In genomic region chr4:129464286-129464815, GRCm38 (mm10) we compare ENCODE assay signal across 26 mouse cellular contexts. TPM values are rescaled to one million over a fixed set of nuclear protein-coding genes. Genes with fewer than 3 reads are reported as not detected.
A peak's percentile ranks its signal among the peaks of the same experiment; 100 is the strongest.
DNase-seq lines count a peak whose midpoint lies in the region; ATAC-seq lines count a peak whose summit lies in the region.
"Had no signal": no experiment of that assay in that cellular context is flagged by ENCODE, and none has a peak within 500 bp of the region (broad histone marks: within the 10 kb centered on the region; RNA-seq: fewer than 3 reads in every experiment).

No protein-coding gene starts in this region.

- H3K9me3 ChIP-seq in heart, embryonic 13.5 days: no peaks in the 10 kb centered on the region
- no peaks in the 10 kb centered on the region for H3K9me3 ChIP-seq in liver, embryonic 15.5 days (replicated peaks)
- H3K9me3 ChIP-seq: embryonic facial prominence, embryonic 10.5 days had no signal

- no peak for DNase-seq in heart, postnatal 36 days
- peak; percentile 35 for DNase-seq in ES-CJ7 (ENCODE audit: low read depth, low spot score)
- DNase-seq in layer of hippocampus, adult 8-10 months (ENCODE audit: low spot score in 2 of 2): no peak
- DNase-seq in urinary bladder, adult 18-20 months (ENCODE audit: low spot score in 2 of 2): no peak
- DNase-seq in lung, postnatal 4 days: no peak
- DNase-seq: cerebellum, adult 11 months; gastrocnemius, adult 2 months; heart, adult 11 months; lung, embryonic 14.5 days; midbrain, embryonic 14.5 days; retina, postnatal 1 day had no signal

- no peak for ATAC-seq in heart, embryonic 13.5 days (ENCODE audit: extremely low read depth, insufficient number of reproducible peaks, low FRiP score, low TSS enrichment)
- peak; percentile 28 for ATAC-seq in erythroblast, adult 5-6 weeks (replicated peaks; ENCODE audit: low FRiP score, poor library complexity, severe bottlenecking)
- peak; percentile 32 for ATAC-seq in liver, embryonic 15.5 days (ENCODE audit: insufficient read depth)
- ATAC-seq: inflammation-experienced regulatory T-cells, adult 6 months; Patski had no signal

- no peaks in the 10 kb centered on the region for H3K27me3 ChIP-seq in heart, embryonic 13.5 days (replicated peaks)
- no peaks in the 10 kb centered on the region for H3K27me3 ChIP-seq in liver, embryonic 15.5 days
- H3K27me3 ChIP-seq: Patski had no signal

- no peak overlapping the region for H3K9ac ChIP-seq in heart, embryonic 13.5 days
- peak overlapping the region; percentile 57 for H3K9ac ChIP-seq in liver, embryonic 15.5 days
- H3K9ac ChIP-seq: lung, embryonic 14.5 days had no signal

- WGBS in heart, embryonic 13.5 days: 76% methylated on average over 4 of the region's 4 CpGs
- 58% methylated on average over 4 of the region's 4 CpGs for WGBS in liver, embryonic 15.5 days (ENCODE audit: insufficient replicate concordance)

- peaks cover 26% of the 10 kb centered on the region for H3K4me1 ChIP-seq in heart, embryonic 13.5 days
- peaks cover 57% of the 10 kb centered on the region for H3K4me1 ChIP-seq in liver, embryonic 15.5 days (replicated peaks)

- peak overlapping the region; percentile 79 for H3K4me2 ChIP-seq in heart, embryonic 13.5 days
- peak overlapping the region; percentile 78 for H3K4me2 ChIP-seq in liver, embryonic 15.5 days
- H3K4me2 ChIP-seq: lung, embryonic 14.5 days had no signal

- H3K27ac ChIP-seq in heart, embryonic 13.5 days (replicated peaks): 0 out of 2 replicates have a peak overlapping the region, but pooled peaks have one; percentile 28
- H3K27ac ChIP-seq in liver, embryonic 15.5 days (replicated peaks): peak overlapping the region; percentile 100
- H3K27ac ChIP-seq: embryonic facial prominence, embryonic 10.5 days; gastrocnemius, adult 2 months had no signal

- H3K4me3 ChIP-seq in heart, embryonic 13.5 days: no peak overlapping the region
- H3K4me3 ChIP-seq in liver, embryonic 15.5 days (replicated peaks): peak overlapping the region; percentile 95
- H3K4me3 ChIP-seq: embryonic facial prominence, embryonic 10.5 days; gastrocnemius, adult 2 months had no signal

- peaks cover 62% of the 10 kb centered on the region for H3K36me3 ChIP-seq in heart, embryonic 13.5 days
- H3K36me3 ChIP-seq in liver, embryonic 15.5 days (replicated peaks): peaks cover 51% of the 10 kb centered on the region

- intact Hi-C loops in heart, postnatal 36 days (cut with DNase I): loop anchor here (5.0 kb wide), 1 partner anchor 138 kb away; the partner anchor contains the start of genes Eif3i and Tmem234

RNA-seq across cellular contexts. Expression of gene Bsdc1, which starts 3.0 kb away (rescaled TPM):
- 25.4 and 26.9 TPM in 2 replicates for polyA plus RNA-seq in heart, embryonic 13.5 days (2015; fragmentation: Nextera tagmentation; extraction: Ambion mirVana)
- 10 to 100 TPM; 50.3 to 53.8 TPM for total RNA-seq in heart, postnatal 36 days (2021)
- total RNA-seq in erythroblast, adult 5-6 weeks (2015; ENCODE audit: low replicate concordance): 720 and 842 TPM in 2 replicates
- 1,074 and 1,469 TPM in 2 replicates for total RNA-seq in erythroblast, adult 5-6 weeks (2017; ENCODE audit: low replicate concordance)
- 71.8 and 82.6 TPM in 2 replicates for polyA plus RNA-seq in liver, embryonic 15.5 days (2015; fragmentation: Nextera tagmentation; extraction: Ambion mirVana)
- total RNA-seq in layer of hippocampus, adult 8-10 months (2022): 10 to 100 TPM; 57.4 to 64.9 (median 62.5) TPM

RNA-seq across cellular contexts. Expression of gene Zbtb8b, which starts 23.7 kb away (rescaled TPM):
- polyA plus RNA-seq in heart, embryonic 13.5 days (2015; fragmentation: Nextera tagmentation; extraction: Ambion mirVana): 3.9 and 4.7 TPM in 2 replicates
- total RNA-seq in heart, postnatal 36 days (2021): not detected
- not detected in 2 replicates for total RNA-seq in erythroblast, adult 5-6 weeks (2015; ENCODE audit: low replicate concordance)
- not detected in 2 replicates for total RNA-seq in erythroblast, adult 5-6 weeks (2017; ENCODE audit: low replicate concordance)
- 0.79 and 1.2 TPM in 2 replicates for polyA plus RNA-seq in liver, embryonic 15.5 days (2015; fragmentation: Nextera tagmentation; extraction: Ambion mirVana)
- 1 to 10 TPM; 3.4 to 4.6 (median 4.0) TPM for total RNA-seq in layer of hippocampus, adult 8-10 months (2022)
- total RNA-seq: gastrocnemius, adult 2 months; neutrophil, adult 5-6 weeks had no signal
- polyA plus RNA-seq: inflammation-experienced regulatory T-cells, adult 6 months had no signal

RNA-seq across cellular contexts. Expression of gene Tssk3, which starts 26.5 kb away (rescaled TPM):
- not detected in 2 replicates for polyA plus RNA-seq in heart, embryonic 13.5 days (2015; fragmentation: Nextera tagmentation; extraction: Ambion mirVana)
- total RNA-seq in heart, postnatal 36 days (2021): not detected
- not detected in 2 replicates for total RNA-seq in erythroblast, adult 5-6 weeks (2015; ENCODE audit: low replicate concordance)
- total RNA-seq in erythroblast, adult 5-6 weeks (2017; ENCODE audit: low replicate concordance): not detected in 2 replicates
- 0.09 and 0.12 TPM in 2 replicates for polyA plus RNA-seq in liver, embryonic 15.5 days (2015; fragmentation: Nextera tagmentation; extraction: Ambion mirVana)
- under 1 TPM in 3 of 4 experiments, not detected in 1; 0.25 to 0.29 (median 0.25) TPM for total RNA-seq in layer of hippocampus, adult 8-10 months (2022)
- total RNA-seq: adrenal gland, postnatal 4 days; gastrocnemius, adult 2 months; neutrophil, adult 5-6 weeks had no signal
- polyA plus RNA-seq: embryonic facial prominence, embryonic 10.5 days; heart, embryonic 14.5 days; hindbrain, embryonic 11.5 days; inflammation-experienced regulatory T-cells, adult 6 months; kidney, embryonic 16.5 days; limb, embryonic 11.5 days; lung, embryonic 14.5 days; Patski; stomach, embryonic 16.5 days; thymus, postnatal 0 days had no signal

RNA-seq across cellular contexts. Expression of gene Fam229a, which starts 26.6 kb away (rescaled TPM):
- polyA plus RNA-seq in heart, embryonic 13.5 days (2015; fragmentation: Nextera tagmentation; extraction: Ambion mirVana): not detected in 2 replicates
- not detected for total RNA-seq in heart, postnatal 36 days (2021)
- 3.3 TPM in 1 of 2 replicates, not detected in the other for total RNA-seq in erythroblast, adult 5-6 weeks (2015; ENCODE audit: low replicate concordance)
- total RNA-seq in erythroblast, adult 5-6 weeks (2017; ENCODE audit: low replicate concordance): 0.68 and 2.1 TPM in 2 replicates
- polyA plus RNA-seq in liver, embryonic 15.5 days (2015; fragmentation: Nextera tagmentation; extraction: Ambion mirVana): 0.28 and 0.82 TPM in 2 replicates
- total RNA-seq in layer of hippocampus, adult 8-10 months (2022): not detected
- total RNA-seq: adrenal gland, postnatal 4 days; gastrocnemius, adult 2 months; left cerebral cortex, adult 8-10 months; neutrophil, adult 5-6 weeks had no signal
- polyA plus RNA-seq: embryonic facial prominence, embryonic 10.5 days; heart, embryonic 14.5 days; hindbrain, embryonic 11.5 days; inflammation-experienced regulatory T-cells, adult 6 months; kidney, embryonic 16.5 days; limb, embryonic 11.5 days; lung, embryonic 14.5 days; midbrain, embryonic 14.5 days; Patski; stomach, embryonic 16.5 days had no signal

RNA-seq across cellular contexts. Expression of gene Marcksl1, which starts 49.0 kb away (rescaled TPM):
- 383 and 399 TPM in 2 replicates for polyA plus RNA-seq in heart, embryonic 13.5 days (2015; fragmentation: Nextera tagmentation; extraction: Ambion mirVana)
- 1 to 10 TPM; 4.4 to 5.7 TPM for total RNA-seq in heart, postnatal 36 days (2021)
- 12.5 and 23.4 TPM in 2 replicates for total RNA-seq in erythroblast, adult 5-6 weeks (2015; ENCODE audit: low replicate concordance)
- total RNA-seq in erythroblast, adult 5-6 weeks (2017; ENCODE audit: low replicate concordance): 7.4 and 13.1 TPM in 2 replicates
- 51.3 and 52.7 TPM in 2 replicates for polyA plus RNA-seq in liver, embryonic 15.5 days (2015; fragmentation: Nextera tagmentation; extraction: Ambion mirVana)
- 10 to 100 TPM; 55.9 to 79.7 (median 68.7) TPM for total RNA-seq in layer of hippocampus, adult 8-10 months (2022)

Comparison
In these comparisons a context has a peak if more than half of its experiments do, and no peak if none do; other contexts are left out.
1. RNA of gene Bsdc1, which starts 3.0 kb away (total RNA-seq): 720 to 1,469 TPM in erythroblast, adult 5-6 weeks; 57.4 to 64.9 TPM in layer of hippocampus, adult 8-10 months and 50.3 to 53.8 TPM in heart, postnatal 36 days; every median in the first group is over 10 times any median in the second.
2. RNA of gene Zbtb8b, which starts 23.7 kb away (total RNA-seq): 3.4 to 4.6 TPM in layer of hippocampus, adult 8-10 months; not detected in heart, postnatal 36 days and not detected in erythroblast, adult 5-6 weeks; every median in the first group is over 4 times any median in the second.